Mouse (Mus musculus) gastrocnemius, postnatal 10 days (tissue): ENCODE results near the gene Mrpl44. TPM values are rescaled to one million over a fixed set of nuclear protein-coding genes. Genes with fewer than 3 reads are reported as not detected.

ENCODE experiments used
- total RNA-seq, 2 experiments: library from RNA; stranded (reverse); gene quantifications; 2 replicates each; pipeline ENCODE4 v1.2.3; 2021

The Mrpl44 gene
- total RNA-seq, 2 experiments from 2014 or later = 35.7 to 39.1 TPM

Other genes with a start within 250 kb of the Mrpl44 start
- under 1 TPM in 1 of 2 experiments, not detected in 1; 0.14 TPM for gene Ap1s3, start 104.0 kb upstream of the Mrpl44 start, total RNA-seq
- 10 to 100 TPM; 16.6 to 18.7 TPM for gene Wdfy1, start 125 bp downstream of the Mrpl44 start, total RNA-seq
- gene Serpine2, start 85.2 kb downstream of the Mrpl44 start, total RNA-seq = 10 to 100 TPM; 47.0 to 86.2 TPM